Mouse (Mus musculus) WW6 (cell line): ENCODE data around the gene Bcl2.

ENCODE experiments used
- DNase-seq: peaks from one replicate; pipeline ENCODE4 v3.0.0-alpha.2; 2013; ENCODE audit warnings: low read depth, low spot score

Gene Bcl2

DNA sequence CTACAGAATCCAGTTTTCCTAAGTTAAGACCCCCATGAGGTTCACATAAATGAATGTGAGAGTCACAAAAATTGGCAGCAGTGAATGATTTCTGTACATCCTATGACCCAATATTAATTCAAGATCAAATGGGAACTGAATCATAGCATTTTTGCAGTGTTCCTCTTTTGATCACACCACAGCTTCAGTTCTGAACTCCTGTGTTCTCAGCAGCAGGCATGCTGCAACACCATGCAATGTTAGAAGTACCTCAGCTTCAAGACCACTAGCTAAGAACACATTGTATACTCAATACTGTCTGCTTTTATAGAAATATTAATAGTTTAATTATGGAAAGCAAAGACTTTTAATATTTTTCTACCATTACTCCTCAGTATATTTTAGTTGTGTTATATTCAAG, 85.8 kb downstream of the Bcl2 start:
- DNase-seq, result no peak

- no peak for DNase-seq
Measured at GRCm38 (mm10) chr1:106627241-106627640, 86.8 kb downstream of the Bcl2 start.

DNA sequence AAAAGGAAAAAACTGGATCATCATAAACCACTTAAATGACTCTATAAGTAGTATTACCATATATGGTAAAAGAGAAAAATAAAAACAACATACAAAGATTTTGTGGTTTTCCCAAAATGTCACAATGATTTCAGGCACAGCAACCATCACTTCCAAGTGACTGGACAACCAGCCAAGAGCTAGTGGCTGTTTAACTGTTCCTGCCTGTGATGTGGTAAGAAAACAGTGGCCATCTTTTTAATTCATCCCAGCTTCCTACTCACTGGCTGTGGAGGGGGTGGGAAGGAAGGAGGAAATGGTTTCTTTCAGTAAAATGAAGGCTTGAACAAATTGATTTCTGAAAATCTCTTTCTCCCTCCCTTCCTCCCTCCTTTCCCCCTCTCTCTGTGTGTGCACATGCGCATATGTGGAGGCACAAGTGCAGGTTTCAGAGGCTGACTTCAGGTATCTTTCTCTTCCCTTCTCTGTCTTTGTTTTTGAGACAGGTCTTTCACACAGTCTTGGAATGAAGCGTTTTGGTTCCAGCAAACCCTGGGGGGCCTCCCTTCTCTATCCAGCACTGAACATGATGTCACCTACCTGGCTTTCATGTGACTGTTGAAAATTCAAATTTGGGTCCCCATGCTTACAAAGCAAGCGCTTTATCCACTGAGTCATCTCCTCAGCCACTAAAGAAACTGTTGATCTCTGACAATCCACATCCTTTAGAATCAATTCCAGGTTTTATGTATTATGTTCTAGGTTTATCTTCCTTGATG, 93.7 kb downstream of the Bcl2 start:
- no peak for DNase-seq

- no peak for DNase-seq
Measured at GRCm38 (mm10) chr1:106618814-106619213, 95.3 kb downstream of the Bcl2 start.

DNA sequence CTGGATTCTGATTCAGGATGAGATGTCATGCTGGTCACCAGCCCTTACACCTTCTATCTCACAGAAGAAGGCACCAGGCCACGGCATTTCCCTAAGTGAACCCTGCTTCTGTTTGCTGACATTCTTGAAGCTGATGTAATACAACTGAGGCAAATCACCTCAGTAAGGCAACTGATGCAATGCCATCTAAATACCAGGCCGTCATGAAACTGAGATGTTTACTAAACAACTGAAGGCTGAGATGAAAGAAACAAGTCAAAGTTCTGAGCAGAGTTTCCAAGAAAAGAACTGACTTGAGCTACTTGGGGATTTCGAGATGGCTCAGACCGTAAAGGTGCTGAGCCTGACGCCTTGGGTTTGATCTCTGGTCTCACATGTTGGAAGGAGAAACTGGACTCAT, 97.1 kb downstream of the Bcl2 start:
- no peak for DNase-seq

GRCm38 (mm10) chr1:106613371-106613770, 100.7 kb downstream of the Bcl2 start:
- DNase-seq, result no peak

GRCm38 (mm10) chr1:106612166-106613031, 101.7 kb downstream of the Bcl2 start:
- no peak for DNase-seq

DNA sequence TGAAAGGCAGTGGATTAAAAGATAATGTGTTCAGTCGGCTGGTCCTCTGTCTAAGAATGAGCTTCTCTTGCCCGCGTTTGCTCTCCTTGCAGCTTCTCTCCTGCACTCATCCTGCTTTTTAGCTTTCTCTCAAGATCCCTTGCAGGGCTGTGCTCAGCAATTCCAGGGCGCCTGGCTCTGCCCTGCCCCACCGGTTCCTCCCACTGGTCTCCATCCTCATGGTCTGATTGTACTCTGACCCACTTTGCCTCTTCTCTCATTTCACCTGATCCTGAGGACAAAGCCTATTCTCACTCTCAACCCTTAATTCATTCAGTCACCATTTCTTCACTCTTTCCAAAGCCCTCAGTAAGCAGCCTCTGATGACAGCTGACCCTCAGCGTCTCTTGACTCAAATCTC, 102.8 kb downstream of the Bcl2 start:
- DNase-seq, result no peak

DNA sequence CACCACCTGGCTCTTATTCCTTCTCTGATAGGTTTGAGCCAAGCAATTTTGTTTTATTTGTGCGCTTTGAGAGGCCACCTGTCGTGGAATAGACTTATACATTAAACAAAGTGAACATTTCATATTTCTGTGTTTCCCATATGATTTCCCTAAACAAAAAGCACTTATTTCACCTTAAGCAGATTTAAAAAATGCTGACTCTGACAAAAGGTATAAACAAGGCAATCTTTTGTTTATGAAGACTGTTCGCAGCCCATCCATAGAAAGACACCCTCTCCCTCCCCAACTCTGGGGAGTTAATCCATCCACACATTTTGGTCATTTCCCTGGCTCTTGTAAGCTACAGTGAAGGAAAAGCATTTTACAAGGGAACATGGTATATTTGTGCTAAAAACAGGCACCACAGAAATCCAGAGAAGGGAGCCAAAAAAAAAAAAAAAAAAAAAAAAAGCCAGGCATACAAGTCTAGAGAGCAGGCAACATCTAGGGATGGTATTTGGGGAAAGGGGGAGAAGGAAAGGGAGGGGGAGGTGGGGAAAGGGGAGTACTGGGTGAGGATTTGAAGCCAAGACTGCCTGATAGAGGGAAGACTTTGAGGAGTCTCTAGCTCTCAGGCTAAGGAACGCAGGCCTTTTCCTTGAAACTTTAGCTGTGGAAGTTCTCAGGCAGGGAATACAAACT, 105.8 kb downstream of the Bcl2 start:
- DNase-seq, result no peak

GRCm38 (mm10) chr1:106606951-106607350, 107.1 kb downstream of the Bcl2 start:
- DNase-seq, result no peak

GRCm38 (mm10) chr1:106603406-106603805, 110.7 kb downstream of the Bcl2 start:
- no peak for DNase-seq

DNA sequence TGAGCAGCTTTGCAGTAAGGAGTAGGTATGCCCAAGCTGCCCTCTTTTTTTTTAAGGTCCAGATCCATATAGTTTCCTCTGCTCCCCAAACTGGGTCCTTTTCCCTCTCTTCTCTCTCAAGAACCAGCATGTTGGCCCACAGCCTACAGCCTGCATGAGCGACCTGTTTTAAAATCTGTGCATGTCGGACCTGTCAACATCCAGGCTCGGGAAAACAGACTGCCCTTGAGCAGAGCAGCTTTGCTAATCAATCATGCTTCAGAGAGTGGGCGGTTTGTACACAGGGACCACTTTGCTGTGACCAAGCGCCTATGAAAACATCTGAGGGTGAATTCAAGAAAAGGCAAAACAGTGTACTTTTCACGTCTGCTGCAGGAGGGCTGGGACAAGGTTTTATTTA, 111.1 kb downstream of the Bcl2 start:
- no peak for DNase-seq

- no peak for DNase-seq
Measured at GRCm38 (mm10) chr1:106602536-106602935, 111.5 kb downstream of the Bcl2 start.

DNA sequence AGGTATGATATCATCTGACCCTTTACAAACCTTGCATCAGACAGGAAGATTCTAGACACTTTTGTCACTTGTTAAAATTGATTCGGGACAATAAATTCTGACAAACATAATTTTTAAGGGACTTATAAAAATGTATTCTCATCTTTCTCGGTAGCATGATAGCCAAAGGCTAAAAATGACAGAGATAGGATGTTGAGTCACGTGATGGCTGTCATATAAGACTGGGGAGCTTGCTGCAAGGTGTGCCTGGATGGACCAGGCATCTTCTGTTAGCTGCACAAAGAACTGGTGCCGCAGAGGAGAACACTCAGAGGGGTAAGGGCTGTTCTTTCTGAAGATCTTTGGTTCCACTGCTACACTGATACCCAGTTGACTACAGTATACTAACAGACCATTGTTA, 112.8 kb downstream of the Bcl2 start:
- no peak for DNase-seq

DNA sequence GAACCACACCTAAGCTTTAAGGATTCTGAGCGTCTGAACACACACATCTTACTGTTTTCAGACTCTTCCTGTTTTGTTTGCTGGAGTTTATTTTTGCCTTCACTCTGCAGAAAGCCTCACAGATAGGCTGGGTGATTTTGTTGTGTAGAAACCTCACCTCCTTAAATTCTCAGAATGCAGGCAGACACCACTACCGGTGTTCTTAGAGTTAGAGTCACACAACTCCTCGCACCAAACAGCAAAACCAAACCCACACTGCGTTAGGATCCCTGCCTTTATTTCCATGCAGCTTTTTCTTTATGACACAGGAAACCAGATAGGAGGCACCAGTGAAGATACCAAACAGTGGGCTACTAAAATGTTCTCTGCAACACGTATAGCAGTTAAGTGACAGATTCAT, 113.2 kb downstream of the Bcl2 start:
- DNase-seq, result no peak

GRCm38 (mm10) chr1:106598292-106598583, 115.8 kb downstream of the Bcl2 start:
- no peak for DNase-seq

- no peak for DNase-seq
Measured at GRCm38 (mm10) chr1:106597575-106598291, 116.3 kb downstream of the Bcl2 start.

DNA sequence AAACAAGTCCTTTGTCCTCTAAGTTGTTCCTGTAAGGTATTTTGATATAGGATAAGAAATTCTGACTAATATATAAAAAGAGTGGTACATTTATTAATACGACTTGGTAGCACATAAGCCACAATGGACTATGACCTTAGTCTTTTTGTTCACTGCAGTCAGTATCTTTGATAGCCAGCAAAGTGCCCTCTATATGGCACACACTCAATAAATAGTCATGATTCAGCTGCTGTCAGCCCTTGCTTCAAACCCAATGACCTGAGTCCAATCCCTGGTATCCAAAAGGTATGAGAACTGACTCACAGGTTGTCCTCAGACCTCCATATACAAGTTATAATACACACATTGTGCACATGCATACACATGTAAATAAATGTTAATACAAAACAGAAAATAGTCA, 117.7 kb downstream of the Bcl2 start:
- no peak for DNase-seq

- DNase-seq, result no peak
Measured at GRCm38 (mm10) chr1:106595286-106595885, 118.7 kb downstream of the Bcl2 start.

DNA sequence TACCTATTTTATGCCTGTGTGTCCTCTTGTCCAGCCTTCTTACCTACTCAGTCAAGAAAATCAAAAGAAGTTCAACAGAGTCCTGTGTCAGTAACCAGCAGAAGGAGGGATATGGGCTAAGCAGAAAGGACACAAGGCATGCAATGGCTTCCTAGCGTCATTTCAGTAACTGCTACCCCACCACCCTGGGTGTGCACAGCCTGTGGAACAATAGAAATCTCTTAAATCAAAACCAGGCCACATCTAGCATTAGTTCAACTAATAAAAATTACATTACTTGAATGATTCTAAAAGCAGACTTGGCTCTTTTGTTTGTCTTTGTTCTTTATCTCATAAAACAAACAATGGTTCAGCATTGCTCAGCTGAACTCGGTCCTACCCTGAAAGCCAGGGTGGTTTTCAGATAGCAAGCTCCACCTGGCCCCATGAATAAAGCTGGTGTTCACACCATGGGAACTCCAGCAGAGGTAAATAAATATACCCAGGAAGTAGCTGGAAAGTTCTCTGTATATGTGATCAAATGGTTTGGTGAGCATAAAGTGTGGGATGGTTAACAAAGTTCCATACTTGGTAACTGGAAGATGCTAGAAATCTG, 122.8 kb downstream of the Bcl2 start:
- no peak for DNase-seq

- DNase-seq, result no peak
Measured at GRCm38 (mm10) chr1:106589141-106589540, 124.9 kb downstream of the Bcl2 start.
